Mouse (Mus musculus): ENCODE measurements around the gene Mau2.
"Not testable (repeated sequence)": the region's sequence is repeated elsewhere in the genome, so short reads cannot be mapped to it uniquely, and the experiment has no call there.

Mau2 gene

DNA sequence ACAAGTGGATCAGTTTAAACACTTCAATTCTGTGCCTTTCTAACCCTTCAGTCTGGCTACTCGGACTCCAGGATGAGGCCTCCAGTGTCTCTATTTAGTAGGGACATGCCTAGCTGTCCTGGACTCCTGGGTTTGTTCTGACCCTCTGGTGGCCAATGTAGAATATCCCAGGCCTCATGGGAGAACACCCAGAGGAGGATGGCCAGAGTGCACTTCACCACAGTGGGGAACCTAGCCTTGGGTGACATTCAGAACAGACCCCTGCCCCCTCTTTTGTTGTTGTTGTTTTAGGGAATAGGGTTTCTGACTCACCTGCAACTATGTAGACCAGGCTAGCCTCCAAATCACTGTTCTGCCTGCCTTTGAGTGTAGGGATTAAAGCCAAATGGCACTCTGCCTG is 27.5 kb downstream of the Mau2 start:
- no peak for DNase-seq

DNA sequence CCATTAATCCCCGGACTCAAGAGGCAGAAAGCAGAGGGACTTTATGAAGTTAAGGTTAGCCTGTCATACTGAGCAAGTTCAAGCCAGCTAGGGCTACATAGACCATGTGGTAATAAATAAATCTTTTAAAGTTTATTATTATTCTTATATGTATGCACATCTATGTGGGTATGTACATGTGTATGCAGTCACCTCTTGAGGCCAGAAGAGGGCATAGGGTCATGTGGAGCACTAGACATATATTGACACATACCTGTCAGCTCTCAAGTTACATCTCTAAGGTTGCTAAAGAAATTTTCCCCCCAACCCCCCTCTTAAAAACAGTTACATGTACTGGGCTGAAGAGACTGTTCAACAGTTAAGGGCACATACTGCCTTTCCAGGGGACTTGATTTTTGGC is 29.8 kb downstream of the Mau2 start:
- no peak for DNase-seq

DNA sequence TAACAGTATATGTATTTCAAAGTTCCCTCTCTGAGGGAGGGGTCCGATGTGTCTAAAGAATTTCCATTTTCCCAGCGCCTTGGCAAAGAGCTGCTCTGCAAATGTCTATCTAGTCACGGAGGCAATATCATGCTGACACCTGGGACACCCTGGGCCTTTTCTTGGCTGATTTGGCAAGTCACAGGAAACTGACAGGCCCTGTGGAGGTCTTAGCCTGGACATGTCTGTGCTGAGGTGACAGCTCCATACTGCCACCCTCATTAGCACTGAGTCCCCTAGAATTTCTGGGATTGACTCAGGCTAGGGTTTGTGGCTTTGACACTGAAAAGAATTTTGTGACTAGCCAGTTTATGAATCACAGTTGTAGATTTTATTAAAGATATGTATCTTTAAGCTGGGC is 30.2 kb downstream of the Mau2 start:
- no peak for DNase-seq

DNA sequence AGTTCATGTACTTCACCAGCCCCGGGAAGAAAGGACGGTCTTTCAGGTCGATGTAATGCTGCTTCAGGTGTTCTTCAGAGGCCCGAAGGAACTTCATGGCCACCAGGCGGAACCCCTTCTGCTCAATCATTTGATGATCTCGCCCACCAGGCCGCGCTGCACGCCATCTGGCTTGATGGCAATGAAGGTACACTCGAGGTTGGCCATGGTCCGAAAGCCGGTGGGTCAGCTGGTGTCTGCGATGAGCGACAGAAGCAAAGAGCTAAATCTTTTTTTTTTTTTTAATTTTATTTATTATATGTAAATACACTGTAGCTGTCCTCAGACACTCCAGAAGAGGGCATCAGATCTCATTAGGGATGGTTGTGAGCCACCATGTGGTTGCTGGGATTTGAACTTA is 31.7 kb downstream of the Mau2 start:
- not testable (repeated sequence) for DNase-seq

DNA sequence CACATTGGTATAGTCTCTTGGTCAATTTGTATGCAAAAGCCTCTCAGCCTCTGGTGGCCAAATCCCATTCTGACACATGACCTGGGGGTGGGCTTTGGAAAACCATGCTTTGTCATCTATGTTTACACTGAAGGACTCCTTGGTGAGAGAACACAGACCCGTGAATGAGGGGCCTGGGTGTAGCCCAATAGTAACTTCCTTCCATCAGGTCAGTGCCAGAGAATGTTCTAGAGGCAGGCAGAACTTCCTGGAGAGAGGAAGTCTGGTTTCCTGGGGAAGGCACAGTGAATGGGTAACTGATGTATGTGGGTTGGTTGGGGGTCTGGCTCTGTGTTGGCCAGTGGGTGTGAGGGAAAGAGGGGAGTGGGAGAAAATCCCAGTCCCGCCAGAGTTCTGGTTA is 37.4 kb downstream of the Mau2 start:
- DNase-seq, result no peak

DNA sequence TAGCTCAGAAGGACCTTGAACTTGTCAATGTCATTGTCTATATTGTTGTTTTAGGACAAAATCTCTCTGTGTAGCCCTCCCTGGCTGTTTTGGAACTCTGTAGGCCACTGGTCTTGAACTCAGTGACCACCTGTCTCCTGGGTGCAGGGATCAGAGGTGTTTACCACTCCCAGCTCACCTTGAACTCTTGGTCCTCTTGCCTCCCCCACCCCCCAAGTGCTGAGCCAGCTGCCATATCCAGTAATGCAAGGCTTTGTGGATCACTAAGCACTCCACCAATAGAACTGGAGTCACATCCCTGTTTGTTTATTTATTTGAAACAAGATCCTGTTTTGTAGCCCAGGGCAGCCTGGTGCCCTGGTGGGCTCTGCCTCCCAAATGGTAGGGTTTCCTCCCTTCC is 38.2 kb downstream of the Mau2 start:
- no peak for DNase-seq

DNA sequence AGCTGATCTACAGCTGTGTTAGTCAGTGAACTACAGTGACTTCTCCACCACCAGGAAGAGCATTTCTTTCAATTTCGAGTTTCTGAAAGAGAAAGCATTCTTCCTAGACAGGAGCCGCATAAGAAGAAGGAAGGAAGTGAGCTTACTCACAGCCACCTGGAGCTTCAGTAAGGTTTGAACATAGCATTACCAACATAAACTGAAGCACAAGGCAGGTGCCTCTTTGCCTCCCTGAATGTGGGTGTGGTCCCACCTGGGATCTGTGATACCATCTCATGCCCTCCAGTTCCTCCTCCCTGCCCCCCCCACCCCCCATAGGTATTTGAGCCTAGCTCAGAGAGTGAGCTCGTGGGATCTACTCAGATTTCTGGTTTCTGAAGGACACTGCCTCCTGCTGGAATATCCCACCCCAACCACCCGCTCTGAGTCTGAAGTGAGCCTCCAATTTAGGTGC is 39.3 kb downstream of the Mau2 start:
- DNase-seq, result peak; percentile 35

DNA sequence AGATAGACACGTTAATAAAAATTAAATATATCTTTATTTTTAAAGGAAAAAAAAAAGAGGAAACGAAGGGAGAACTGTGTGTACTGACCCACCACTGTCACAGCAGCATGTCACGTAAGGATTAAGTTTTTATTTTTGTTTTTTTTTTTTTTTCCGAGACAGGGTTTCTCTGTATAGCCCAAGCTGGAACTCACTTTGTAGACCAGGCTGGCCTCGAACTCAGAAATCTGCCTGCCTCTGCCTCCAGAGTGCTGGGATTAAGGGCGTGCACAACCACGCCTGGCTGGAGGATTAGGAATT is 40.7 kb downstream of the Mau2 start:
- not testable (repeated sequence) for DNase-seq

DNA sequence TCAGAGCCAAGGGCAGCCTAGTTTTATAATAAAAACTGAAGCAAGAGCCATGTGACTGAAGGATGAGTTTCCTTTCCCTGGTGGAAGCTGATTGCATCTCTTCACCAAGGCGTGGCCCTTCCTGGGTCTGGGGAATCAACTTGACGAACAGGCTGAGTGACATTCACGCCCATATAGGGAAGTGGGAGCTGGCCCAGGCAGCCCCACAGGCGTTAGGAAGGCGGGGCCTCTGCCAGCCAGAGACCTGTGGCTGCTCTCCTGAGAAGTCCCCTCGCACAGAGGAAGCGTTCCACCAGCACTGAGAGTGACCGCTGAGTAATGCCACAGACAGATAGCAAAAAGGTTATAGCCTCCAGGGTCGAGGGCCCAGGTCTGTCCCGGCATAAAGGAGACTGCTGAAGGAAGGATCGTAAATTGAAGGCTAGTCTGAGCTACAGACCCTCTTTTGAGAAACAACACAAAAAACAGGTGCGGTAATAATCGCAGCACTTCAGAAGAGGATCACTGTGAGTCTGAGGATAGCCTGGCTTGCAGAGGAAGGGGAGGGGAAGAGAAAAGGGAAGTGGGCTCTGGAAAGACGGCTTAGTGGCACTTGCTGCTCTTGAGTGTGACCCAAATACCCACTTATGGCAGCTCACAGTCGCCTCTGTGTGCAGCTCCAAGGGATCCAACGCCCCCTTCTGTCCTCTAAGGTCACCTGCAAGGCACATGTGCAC is 41.2 kb downstream of the Mau2 start:
- DNase-seq, result peak; percentile 51

DNA sequence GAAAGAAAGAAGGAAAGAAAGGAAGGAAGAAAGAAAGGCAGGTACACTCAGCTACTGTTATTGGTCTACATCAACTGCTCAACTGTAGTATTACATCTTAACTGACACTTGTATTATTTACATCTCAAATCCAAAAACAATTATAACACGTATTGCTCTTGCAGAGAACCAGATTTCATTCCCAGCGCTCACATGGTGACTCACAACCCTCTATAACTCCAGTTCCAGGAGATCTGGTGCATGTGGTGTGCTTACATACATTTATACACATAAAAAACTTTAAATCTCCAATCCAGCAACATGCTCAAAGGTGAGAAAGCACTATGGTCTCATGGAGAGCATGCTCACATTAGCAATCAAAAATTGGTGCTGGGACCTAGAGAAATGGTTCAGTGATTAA is 42.3 kb downstream of the Mau2 start:
- DNase-seq, result no peak

DNA sequence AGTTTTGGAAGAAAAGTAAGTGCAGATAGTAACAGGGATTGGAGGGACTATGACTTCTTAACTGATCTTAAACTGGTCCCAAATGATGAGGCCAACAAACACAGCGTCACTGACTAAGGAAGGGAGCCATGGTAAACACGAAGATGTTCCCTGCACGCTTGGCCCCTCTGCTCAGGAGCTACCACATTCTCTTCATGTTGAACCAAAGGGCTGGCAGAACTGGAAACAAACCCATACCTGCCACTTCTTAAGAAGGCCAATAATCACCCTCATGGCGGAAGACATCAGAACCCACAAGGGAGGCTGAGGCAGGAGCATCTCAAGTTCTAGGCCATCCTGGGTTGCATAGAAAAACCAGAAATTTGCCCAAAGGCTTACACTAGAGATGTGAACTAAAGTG is 43.3 kb downstream of the Mau2 start:
- no peak for DNase-seq

DNA sequence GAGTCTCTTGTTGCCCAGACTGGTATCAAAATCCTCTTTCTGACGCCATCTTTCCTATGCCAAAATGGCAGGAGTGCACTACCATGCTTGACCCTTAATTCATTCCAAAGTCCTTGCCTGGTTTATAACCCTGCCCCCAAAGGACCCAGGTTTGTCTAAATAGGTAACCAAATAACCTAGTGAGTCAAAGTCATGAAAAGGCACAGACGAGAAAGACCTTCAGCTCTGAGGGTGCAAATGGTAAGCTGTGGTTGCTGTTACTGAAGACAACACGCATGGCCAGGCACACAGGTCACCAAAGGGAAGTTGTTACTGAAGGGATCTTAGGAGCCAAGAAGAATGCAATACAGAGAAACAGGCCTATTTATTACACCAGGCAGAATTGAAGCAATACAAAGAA is 43.8 kb downstream of the Mau2 start:
- no peak for DNase-seq

DNA sequence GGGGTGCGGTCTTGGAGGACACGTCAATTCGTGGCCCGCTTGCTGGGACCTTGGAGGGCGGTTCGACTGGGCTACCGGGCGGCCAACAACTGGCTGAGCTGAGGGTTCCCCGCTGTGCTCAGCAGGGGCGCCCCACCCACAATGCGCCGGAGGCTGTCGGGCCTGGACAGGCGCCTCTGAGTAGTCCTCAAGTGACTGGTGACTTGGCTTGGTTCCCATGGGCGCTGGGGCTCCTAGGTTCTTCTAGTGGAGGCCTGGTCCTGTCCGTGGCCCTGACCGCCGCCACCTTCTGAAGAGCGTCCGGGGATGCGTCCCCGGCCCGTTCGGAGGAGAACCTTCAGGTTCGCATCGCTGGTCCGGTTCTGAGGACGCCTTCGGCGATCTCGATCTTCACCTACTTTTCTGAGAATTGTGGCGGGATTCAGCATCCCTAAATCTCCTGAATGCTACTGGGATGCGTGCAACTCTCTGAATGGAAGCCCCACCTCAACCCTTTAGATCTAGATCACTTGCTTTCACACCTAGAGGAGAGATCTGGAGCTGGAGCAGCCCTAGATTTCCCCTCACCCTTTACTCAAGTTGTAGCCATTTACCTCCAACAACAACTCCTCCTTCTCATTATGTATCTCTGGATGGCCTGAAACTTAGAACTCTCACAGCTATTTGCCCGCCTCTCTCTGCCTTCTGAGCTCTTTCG is 45.8 kb downstream of the Mau2 start:
- no peak for DNase-seq

DNA sequence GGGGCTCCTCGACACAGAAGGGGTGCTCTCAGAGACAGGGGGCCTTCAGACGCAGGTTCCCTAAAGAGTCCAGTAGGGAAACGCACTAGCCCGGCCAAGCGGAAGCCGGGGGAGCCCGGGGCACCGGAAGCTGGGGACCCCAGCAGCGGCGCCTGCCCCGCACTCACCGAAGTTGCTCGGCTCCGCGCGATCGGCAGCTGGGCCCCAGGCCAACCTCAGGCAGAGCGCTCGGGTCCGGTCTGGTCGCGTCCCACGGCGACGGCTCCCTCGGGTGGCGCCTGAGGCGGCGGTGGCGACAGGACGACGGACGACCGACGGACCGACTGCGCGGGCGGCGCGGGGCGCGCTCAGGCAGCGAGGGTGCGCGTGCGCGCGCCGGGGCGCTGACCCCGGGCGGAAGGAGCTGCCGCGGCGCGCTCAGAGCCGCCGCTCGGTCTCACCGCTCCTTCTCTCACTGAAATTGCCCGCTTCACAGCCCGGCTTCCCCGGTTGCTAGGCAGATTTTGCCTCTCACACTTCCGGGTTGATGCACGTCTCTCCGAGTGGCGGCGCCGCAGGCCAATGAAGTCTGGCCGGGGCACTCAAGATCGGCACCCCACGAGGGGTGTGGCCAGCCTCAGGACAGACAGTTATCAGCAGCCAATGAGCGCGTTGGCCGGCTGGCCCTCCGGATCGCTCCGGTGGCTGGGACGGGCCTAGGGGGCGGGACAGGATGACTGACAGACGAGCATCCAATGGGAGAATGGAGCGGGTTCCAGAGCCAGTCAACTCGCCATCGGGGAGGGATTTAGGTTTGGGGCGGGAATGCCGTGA is 46.6 kb downstream of the Mau2 start, which contains the start of gene Gatad2a:
Gatad2a (minus strand) TSS at position 609 of the 813 bp plus-strand sequence.
- DNase-seq, result peak; percentile 100

DNA sequence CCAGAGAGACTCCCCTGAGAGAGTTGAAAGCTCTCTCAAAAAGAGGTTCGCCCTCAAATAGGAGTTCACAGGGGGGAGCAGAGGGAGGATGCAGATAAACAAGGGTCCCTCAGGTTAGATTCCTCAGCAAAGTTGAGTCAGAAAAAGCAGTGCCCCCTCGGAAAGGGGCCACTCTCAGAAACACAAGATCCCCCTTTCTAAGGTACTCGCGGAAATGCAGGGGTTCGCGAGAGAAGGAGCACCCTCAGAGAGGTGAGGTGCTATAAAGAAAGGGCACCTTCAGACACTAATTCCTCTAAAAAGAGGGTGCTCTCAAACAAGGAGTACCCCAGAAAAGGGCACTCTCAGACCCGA is 47.1 kb downstream of the Mau2 start:
- no peak for DNase-seq

DNA sequence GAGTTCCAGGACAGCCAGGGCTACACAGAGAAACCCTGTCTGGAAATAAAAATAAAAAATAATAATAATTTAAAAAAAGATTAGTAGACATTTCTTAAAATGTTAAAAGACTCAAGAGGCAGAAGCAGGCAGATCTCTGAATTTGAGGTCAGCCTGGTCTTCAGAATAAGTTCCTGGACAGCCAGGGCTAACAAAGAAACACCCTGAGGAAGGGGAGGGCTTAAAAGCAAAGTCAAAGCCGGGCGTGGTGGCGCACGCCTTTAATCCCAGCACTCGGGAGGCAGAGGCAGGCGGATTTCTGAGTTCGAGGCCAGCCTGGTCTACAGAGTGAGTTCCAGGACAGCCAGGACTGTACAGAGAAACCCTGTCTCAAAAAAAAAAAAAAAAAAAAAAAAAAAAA is 53.6 kb downstream of the Mau2 start:
- DNase-seq, result not testable (repeated sequence)

DNA sequence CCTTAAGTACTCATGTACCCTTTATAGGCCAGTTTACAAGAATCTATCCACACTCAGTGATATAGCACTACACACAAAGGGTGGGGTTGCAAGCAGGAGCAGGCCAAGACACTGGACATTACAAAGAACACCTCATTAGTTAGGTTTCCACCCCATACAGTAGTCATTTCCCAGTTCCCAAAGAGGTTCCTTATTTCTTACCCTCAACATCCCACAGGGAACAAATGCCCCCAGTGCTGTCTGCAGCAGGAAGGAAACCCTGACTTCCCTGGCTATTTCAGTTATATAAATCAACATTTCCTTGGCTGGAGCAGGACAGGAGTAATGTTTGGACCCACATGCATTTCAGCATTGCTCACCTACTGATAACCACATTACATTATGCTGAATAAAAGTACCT is 54.8 kb downstream of the Mau2 start:
- DNase-seq, result no peak

DNA sequence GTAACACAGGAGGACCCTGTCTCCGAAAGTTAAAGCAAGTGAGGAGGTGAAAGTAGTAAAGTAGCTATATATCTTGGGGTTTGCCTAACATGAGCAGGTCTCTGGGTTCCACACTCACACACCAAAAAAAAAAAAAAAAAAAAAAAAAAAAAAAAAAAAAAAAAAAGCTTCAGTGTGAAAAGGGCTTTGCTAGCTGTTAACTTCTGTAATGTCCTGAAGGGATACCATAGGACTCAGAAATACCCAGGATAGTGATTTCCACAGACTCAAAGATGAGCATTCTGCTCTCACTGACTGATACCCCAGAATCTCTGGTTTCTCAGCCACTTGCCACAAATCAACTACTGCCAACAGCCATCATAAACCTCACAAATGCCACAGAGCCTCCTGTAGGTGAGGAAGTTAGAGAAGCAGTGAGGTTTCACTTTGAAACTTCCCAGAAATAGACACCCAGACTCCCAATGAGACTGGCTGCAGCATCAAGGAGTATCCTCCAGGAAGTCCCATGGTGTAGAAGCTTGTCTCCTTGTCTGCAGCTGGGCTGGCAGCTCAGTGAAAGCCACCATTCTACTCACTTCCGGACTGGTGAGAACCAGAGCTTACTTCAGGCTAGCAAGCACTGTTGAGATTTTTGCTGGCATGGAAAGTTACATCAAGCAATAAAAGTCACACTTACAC is 57.5 kb downstream of the Mau2 start:
- DNase-seq, result peak; percentile 49

DNA sequence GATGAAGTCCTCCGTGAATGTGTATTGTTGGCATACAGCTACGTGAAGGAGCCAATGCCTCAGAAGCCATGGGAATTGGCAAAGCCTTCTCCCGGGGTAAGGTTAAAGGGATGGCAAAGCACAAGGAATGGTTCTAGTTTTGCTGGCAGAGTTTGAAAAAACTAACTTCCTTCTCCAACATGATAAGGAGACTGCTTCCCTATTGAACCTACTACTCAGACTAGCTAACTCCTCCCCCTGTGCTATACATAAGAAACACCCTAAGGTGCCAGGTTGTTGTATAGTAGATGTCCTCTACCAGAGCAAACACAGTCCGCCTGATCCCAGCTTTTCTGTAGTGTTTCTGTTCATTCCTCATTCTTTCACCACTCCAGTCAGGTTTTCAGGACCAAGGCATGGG is 64.1 kb downstream of the Mau2 start:
- no peak for DNase-seq

DNA sequence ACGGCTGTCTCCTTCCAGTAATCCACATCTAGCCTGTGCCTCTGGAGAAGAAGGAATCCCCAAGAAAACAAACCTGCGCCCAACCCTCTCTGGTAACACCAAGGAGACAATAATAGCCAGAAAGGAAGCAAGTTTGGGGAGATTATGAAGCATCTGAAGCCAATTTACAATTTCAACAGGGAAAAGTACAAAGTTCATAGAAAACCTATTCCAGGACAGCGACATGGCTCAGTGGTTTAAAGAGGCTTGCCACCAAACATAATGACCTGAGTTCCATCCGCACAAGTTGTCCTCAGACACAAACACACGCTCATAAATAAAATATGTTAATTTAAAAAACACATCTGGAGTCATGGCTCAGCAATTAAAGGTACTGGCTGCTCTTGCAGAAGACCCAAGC is 67.7 kb downstream of the Mau2 start:
- no peak for DNase-seq

DNA sequence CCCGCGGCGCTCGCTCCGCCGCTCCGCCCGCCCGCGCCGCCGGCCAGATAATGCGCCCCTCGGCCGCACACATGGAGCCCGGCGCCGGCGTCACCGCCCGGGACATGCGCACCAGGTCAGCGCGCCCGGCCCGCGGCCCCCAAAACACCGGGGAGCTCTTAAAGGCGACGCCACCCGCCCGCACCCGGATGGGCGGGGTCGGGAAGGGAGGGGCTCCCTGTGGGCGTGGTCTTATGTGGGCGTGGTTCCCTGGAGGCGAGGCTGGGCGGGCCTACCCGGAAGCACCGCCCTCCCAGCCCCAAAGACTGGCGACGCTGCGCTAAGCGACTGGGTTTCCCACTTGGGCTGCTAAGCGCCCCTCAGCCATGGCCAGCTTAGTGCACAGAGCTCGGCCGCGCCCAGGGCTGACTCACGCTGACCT is 68.3 kb downstream of the Mau2 start:
- DNase-seq, result peak; percentile 98

DNA sequence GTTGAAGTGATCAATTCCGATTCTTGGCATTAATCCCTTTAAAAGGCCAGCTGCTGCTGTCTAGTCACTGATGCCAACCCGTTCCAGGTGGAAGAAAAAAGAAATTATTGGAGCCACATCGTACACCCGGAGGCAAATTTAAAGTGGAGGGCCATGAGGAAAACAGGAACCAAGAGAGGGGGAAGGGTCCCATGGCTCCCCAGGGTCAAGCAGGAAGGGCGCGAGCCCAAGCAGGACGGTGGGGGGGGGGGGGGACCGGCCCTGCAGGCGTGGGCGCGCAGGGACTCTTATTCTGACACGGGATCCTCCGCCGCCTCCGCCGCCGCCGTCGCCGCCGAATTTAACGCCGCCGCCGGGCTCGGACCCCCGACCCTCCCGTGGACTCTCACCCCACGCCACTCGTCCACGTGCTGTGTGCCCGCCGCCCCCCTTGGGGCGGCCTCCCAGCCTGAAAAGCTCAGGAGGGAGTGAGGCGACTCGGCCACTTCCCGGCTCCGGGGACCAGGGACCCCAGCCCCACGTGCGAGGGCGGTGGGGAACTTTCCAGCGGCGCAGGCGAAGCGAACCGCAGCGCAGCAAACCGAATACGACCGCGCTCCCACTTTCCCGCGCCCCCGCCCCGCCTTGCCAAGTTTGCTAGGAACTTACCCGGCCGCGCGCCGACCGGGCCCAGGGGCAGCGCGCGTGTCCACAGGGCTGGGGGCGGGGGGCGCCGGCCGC is 68.9 kb downstream of the Mau2 start:
- DNase-seq, result peak; percentile 43

DNA sequence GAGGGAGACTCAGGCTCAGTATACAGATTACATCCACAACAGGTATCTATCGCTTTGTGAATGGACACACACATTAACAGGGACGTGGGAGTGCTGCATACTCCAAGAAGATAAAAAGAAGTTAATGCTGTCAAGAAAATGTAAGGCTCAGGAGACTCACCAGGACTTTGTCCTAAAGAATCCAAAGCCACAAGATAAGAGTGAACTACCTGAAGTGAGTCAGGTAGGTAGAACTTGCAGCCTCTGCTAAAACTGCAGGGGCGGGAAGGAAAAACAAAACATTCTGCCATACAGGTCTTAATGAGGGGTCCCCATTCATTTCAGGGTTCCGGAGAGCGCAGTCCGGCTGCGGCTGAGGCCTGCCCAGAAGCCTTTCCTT is 69.5 kb downstream of the Mau2 start:
- no peak for DNase-seq

Data from thymus, postnatal 25 days (tissue).